Mouse (Mus musculus) skeletal muscle tissue, postnatal 0 days (tissue): ENCODE measurements around the gene Trmo. TPM values are rescaled to one million over a fixed set of nuclear protein-coding genes. Genes with fewer than 3 reads are reported as not detected.

Experiments
- polyA plus RNA-seq: library from polyadenylated mRNA; unstranded; fragments of >200 nt; fragmentation: Nextera tagmentation; extraction: Ambion mirVana; gene quantifications from 2 replicates; pipeline ENCODE4 v1.2.1, GENCODE M21; 2015

Trmo gene
- 3.8 and 4.5 TPM in 2 replicates for polyA plus RNA-seq

DNA sequence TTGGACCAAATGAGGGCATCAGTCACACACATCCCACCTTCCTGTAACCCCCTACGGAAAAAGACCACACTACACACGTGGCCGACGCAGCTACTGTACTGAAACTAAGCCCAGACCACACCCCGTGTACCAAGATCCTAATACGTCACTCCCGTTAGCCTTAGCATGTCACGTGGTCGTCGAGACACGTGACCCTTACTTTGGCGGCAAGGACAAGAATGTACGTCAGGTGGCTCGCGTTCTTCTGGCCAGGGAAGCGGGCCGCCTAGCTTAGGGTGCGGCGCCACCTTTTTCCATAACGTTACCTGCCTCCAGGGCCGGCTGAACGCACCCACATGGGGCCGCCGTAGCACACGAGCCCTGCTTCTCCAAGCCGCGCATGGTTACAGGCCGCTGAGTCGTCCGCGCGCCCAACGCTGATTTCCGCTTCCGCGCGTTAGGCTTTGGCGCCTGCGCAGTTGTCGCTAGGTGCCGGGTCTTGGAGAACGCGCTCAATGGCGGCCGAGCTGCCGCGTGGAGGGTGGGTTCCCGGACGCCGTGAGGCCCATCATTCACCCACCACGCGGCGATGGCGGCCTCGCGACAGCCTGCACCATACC is at the start of gene Trmo:
TSS of gene Trmo (minus strand) at position 425 of the 599 bp plus-strand sequence.

GRCm38 (mm10) chr4:46413406-46413805 is 24.2 kb upstream of the Trmo start, which contains the start of gene Hemgn:
TSS of gene Hemgn (minus strand) at chr4:46413506.

GRCm38 (mm10) chr4:46343596-46344260 is 45.5 kb downstream of the Trmo start, which contains the start of gene Foxe1:
TSS of gene Foxe1 (plus strand) at chr4:46343609.

Other genes with a start within 250 kb of the Trmo start
- gene Xpa, start 193.1 kb downstream of the Trmo start, polyA plus RNA-seq = 21.1 and 21.2 TPM in 2 replicates
- not detected in 2 replicates for gene Foxe1, start 45.8 kb downstream of the Trmo start, polyA plus RNA-seq
- gene Hemgn, start 24.1 kb upstream of the Trmo start, polyA plus RNA-seq = 0.15 and 0.17 TPM in 2 replicates
- gene Anp32b, start 61.5 kb upstream of the Trmo start, polyA plus RNA-seq = 84.4 and 100 TPM in 2 replicates
- gene Nans, start 99.8 kb upstream of the Trmo start, polyA plus RNA-seq = 33.1 and 45.6 TPM in 2 replicates
- 2.5 and 5.1 TPM in 2 replicates for gene Trim14, start 146.7 kb upstream of the Trmo start, polyA plus RNA-seq
- gene Coro2a, start 212.8 kb upstream of the Trmo start, polyA plus RNA-seq = 0.22 and 0.39 TPM in 2 replicates